Mouse (Mus musculus): ENCODE measurements around the gene Ccdc22. TPM values are rescaled to one million over a fixed set of nuclear protein-coding genes. Genes with fewer than 3 reads are reported as not detected.

Gene Ccdc22
- polyA plus RNA-seq, 1 experiment from 2014 or later: 29.9 TPM

GRCm38 (mm10) chrX:7572466-7572865 is 32.9 kb downstream of the Ccdc22 start:
- no peaks in the 10 kb centered on the region for H3K27me3 ChIP-seq
- no peak for ATAC-seq (ENCODE audit: insufficient number of reproducible peaks, low FRiP score, low TSS enrichment, low read depth)
- H3K36me3 ChIP-seq: no peaks in the 10 kb centered on the region
- H3K4me3 ChIP-seq (replicated peaks): no peak overlapping the region
- no peak overlapping the region for H3K27ac ChIP-seq (replicated peaks)
- no peaks in the 10 kb centered on the region for H3K9me3 ChIP-seq (replicated peaks)
- 0 out of 2 replicates have a peak overlapping the region, but pooled peaks have one; percentile 63 for H3K4me2 ChIP-seq (replicated peaks)
- H3K9ac ChIP-seq: no peak overlapping the region
- peaks cover 8% of the 10 kb centered on the region for H3K4me1 ChIP-seq
- WGBS: 83% methylated on average over 10 of the region's 10 CpGs

GRCm38 (mm10) chrX:7571565-7572136 is 33.7 kb downstream of the Ccdc22 start:
- no peaks in the 10 kb centered on the region for H3K36me3 ChIP-seq
- no peak overlapping the region for H3K4me2 ChIP-seq (replicated peaks)
- peaks cover 8% of the 10 kb centered on the region for H3K4me1 ChIP-seq
- no peak overlapping the region for H3K27ac ChIP-seq (replicated peaks)
- no peaks in the 10 kb centered on the region for H3K9me3 ChIP-seq (replicated peaks)
- H3K27me3 ChIP-seq: no peaks in the 10 kb centered on the region
- no peak overlapping the region for H3K4me3 ChIP-seq (replicated peaks)
- no peak overlapping the region for H3K9ac ChIP-seq
- ATAC-seq (ENCODE audit: insufficient number of reproducible peaks, low FRiP score, low TSS enrichment, low read depth): no peak
- 88% methylated on average over 9 of the region's 9 CpGs for WGBS

GRCm38 (mm10) chrX:7570481-7571175 is 34.7 kb downstream of the Ccdc22 start:
- no peaks in the 10 kb centered on the region for H3K36me3 ChIP-seq
- H3K27me3 ChIP-seq: no peaks in the 10 kb centered on the region
- WGBS: 60% methylated on average over 7 of the region's 7 CpGs
- no peak overlapping the region for H3K4me2 ChIP-seq (replicated peaks)
- no peak for ATAC-seq (ENCODE audit: insufficient number of reproducible peaks, low FRiP score, low TSS enrichment, low read depth)
- no peak overlapping the region for H3K9ac ChIP-seq
- no peaks in the 10 kb centered on the region for H3K9me3 ChIP-seq (replicated peaks)
- H3K27ac ChIP-seq (replicated peaks): no peak overlapping the region
- peaks cover 8% of the 10 kb centered on the region for H3K4me1 ChIP-seq
- H3K4me3 ChIP-seq (replicated peaks): no peak overlapping the region

- H3K9ac ChIP-seq: no peak overlapping the region
- WGBS: 66% methylated on average over 9 of the region's 9 CpGs
- no peak overlapping the region for H3K4me3 ChIP-seq (replicated peaks)
- no peaks in the 10 kb centered on the region for H3K36me3 ChIP-seq
- H3K4me1 ChIP-seq: peaks cover under 1% of the 10 kb centered on the region; the same call in 1 of the 2 replicates
- ATAC-seq (ENCODE audit: insufficient number of reproducible peaks, low FRiP score, low TSS enrichment, low read depth): no peak
- no peak overlapping the region for H3K4me2 ChIP-seq (replicated peaks)
- no peak overlapping the region for H3K27ac ChIP-seq (replicated peaks)
- H3K27me3 ChIP-seq: no peaks in the 10 kb centered on the region
- H3K9me3 ChIP-seq (replicated peaks): no peaks in the 10 kb centered on the region
These were observed 37.8 kb downstream of the Ccdc22 start for GRCm38 (mm10) chrX:7567491-7567890.

- no peak overlapping the region for H3K27ac ChIP-seq (replicated peaks)
- 78% methylated on average over 6 of the region's 6 CpGs for WGBS
- no peak for ATAC-seq (ENCODE audit: insufficient number of reproducible peaks, low FRiP score, low TSS enrichment, low read depth)
- no peak overlapping the region for H3K4me3 ChIP-seq (replicated peaks)
- H3K27me3 ChIP-seq: no peaks in the 10 kb centered on the region
- H3K9ac ChIP-seq: no peak overlapping the region
- no peaks in the 10 kb centered on the region for H3K36me3 ChIP-seq
- H3K9me3 ChIP-seq (replicated peaks): no peaks in the 10 kb centered on the region
- H3K4me2 ChIP-seq (replicated peaks): no peak overlapping the region
- H3K4me1 ChIP-seq: no peaks in the 10 kb centered on the region
These were observed 39.0 kb downstream of the Ccdc22 start for GRCm38 (mm10) chrX:7566352-7566751.

- 8% methylated on average over 2 of the region's 2 CpGs for WGBS
- H3K4me2 ChIP-seq (replicated peaks): no peak overlapping the region
- no peak overlapping the region for H3K27ac ChIP-seq (replicated peaks)
- no peaks in the 10 kb centered on the region for H3K36me3 ChIP-seq
- no peak for ATAC-seq (ENCODE audit: insufficient number of reproducible peaks, low FRiP score, low TSS enrichment, low read depth)
- H3K9me3 ChIP-seq (replicated peaks): no peaks in the 10 kb centered on the region
- no peak overlapping the region for H3K9ac ChIP-seq
- no peaks in the 10 kb centered on the region for H3K4me1 ChIP-seq
- no peaks in the 10 kb centered on the region for H3K27me3 ChIP-seq
- no peak overlapping the region for H3K4me3 ChIP-seq (replicated peaks)
These were observed 42.2 kb downstream of the Ccdc22 start for GRCm38 (mm10) chrX:7563076-7563475.

- no peaks in the 10 kb centered on the region for H3K36me3 ChIP-seq
- H3K4me1 ChIP-seq: no peaks in the 10 kb centered on the region
- 91% methylated on average over 4 of the region's 4 CpGs for WGBS
- no peak overlapping the region for H3K4me3 ChIP-seq (replicated peaks)
- H3K27me3 ChIP-seq: no peaks in the 10 kb centered on the region
- no peak overlapping the region for H3K4me2 ChIP-seq (replicated peaks)
- no peaks in the 10 kb centered on the region for H3K9me3 ChIP-seq (replicated peaks)
- ATAC-seq (ENCODE audit: insufficient number of reproducible peaks, low FRiP score, low TSS enrichment, low read depth): no peak
- H3K27ac ChIP-seq (replicated peaks): no peak overlapping the region
- H3K9ac ChIP-seq: no peak overlapping the region
These were observed 51.8 kb downstream of the Ccdc22 start for GRCm38 (mm10) chrX:7553474-7553873.

Other genes with a start within 250 kb of the Ccdc22 start
- 0.94 and 0.96 TPM in 2 replicates for gene Usp27x, start 229.7 kb downstream of the Ccdc22 start, polyA plus RNA-seq (2015; fragmentation: Nextera tagmentation; extraction: Ambion mirVana)
- gene Foxp3, start 31.9 kb downstream of the Ccdc22 start, polyA plus RNA-seq (2015; fragmentation: Nextera tagmentation; extraction: Ambion mirVana): 0.11 TPM in 2 replicates
- 2.3 and 2.6 TPM in 2 replicates for gene Ppp1r3f, start 31.2 kb downstream of the Ccdc22 start, polyA plus RNA-seq (2015; fragmentation: Nextera tagmentation; extraction: Ambion mirVana)
- 0.03 and 0.11 TPM in 2 replicates for gene Cacna1f, start 1.6 kb upstream of the Ccdc22 start, polyA plus RNA-seq (2015; fragmentation: Nextera tagmentation; extraction: Ambion mirVana)
- gene Syp, start 33.0 kb upstream of the Ccdc22 start, polyA plus RNA-seq (2015; fragmentation: Nextera tagmentation; extraction: Ambion mirVana): 4.7 and 5.3 TPM in 2 replicates
- gene Prickle3, start 51.7 kb upstream of the Ccdc22 start, polyA plus RNA-seq (2015; fragmentation: Nextera tagmentation; extraction: Ambion mirVana): 15.2 and 16.6 TPM in 2 replicates
- 171 and 180 TPM in 2 replicates for gene Plp2, start 65.9 kb upstream of the Ccdc22 start, polyA plus RNA-seq (2015; fragmentation: Nextera tagmentation; extraction: Ambion mirVana)
- 0.46 and 0.48 TPM in 2 replicates for gene Magix, start 75.7 kb upstream of the Ccdc22 start, polyA plus RNA-seq (2015; fragmentation: Nextera tagmentation; extraction: Ambion mirVana)
- gene Gpkow, start 91.6 kb upstream of the Ccdc22 start, polyA plus RNA-seq (2015; fragmentation: Nextera tagmentation; extraction: Ambion mirVana): 37.4 and 37.9 TPM in 2 replicates
- 40.6 and 48.0 TPM in 2 replicates for gene Wdr45, start 108.8 kb upstream of the Ccdc22 start, polyA plus RNA-seq (2015; fragmentation: Nextera tagmentation; extraction: Ambion mirVana)
- 0.44 and 0.66 TPM in 2 replicates for gene Gm45208, start 116.7 kb upstream of the Ccdc22 start, polyA plus RNA-seq (2015; fragmentation: Nextera tagmentation; extraction: Ambion mirVana)
- 73.5 and 74.7 TPM in 2 replicates for gene Praf2, start 122.9 kb upstream of the Ccdc22 start, polyA plus RNA-seq (2015; fragmentation: Nextera tagmentation; extraction: Ambion mirVana)
- gene Ccdc120, start 145.4 kb upstream of the Ccdc22 start, polyA plus RNA-seq (2015; fragmentation: Nextera tagmentation; extraction: Ambion mirVana): 17.2 and 22.1 TPM in 2 replicates
- 32.8 and 35.9 TPM in 2 replicates for gene Tfe3, start 157.0 kb upstream of the Ccdc22 start, polyA plus RNA-seq (2015; fragmentation: Nextera tagmentation; extraction: Ambion mirVana)
- 46.2 and 46.7 TPM in 2 replicates for gene Gripap1, start 184.2 kb upstream of the Ccdc22 start, polyA plus RNA-seq (2015; fragmentation: Nextera tagmentation; extraction: Ambion mirVana)
- gene Kcnd1, start 216.8 kb upstream of the Ccdc22 start, polyA plus RNA-seq (2015; fragmentation: Nextera tagmentation; extraction: Ambion mirVana): 1.8 and 1.9 TPM in 2 replicates
- gene Otud5, start 235.8 kb upstream of the Ccdc22 start, polyA plus RNA-seq (2015; fragmentation: Nextera tagmentation; extraction: Ambion mirVana): 51.3 and 53.9 TPM in 2 replicates

Measured in embryonic facial prominence, embryonic 15.5 days (tissue).